Mouse (Mus musculus) adrenal gland, adult 2 months (tissue): ENCODE data around the gene Enpep. TPM values are rescaled to one million over a fixed set of nuclear protein-coding genes. Genes with fewer than 3 reads are reported as not detected.
A peak's percentile ranks its signal among the peaks of the same experiment; 100 is the strongest.

Experiments
- DNase-seq: peaks from one replicate; pipeline ENCODE4 v3.0.0; 2021
- long read RNA-seq: library from polyadenylated mRNA; stranded (forward); transcript quantifications from one replicate; pipeline ENCODE4 v2.0.0, GENCODE M21; 2021
- polyA plus RNA-seq: library from polyadenylated mRNA; depleted of rRNA; stranded (reverse); fragments of >200 nt; gene quantifications from 2 replicates; pipeline ENCODE4 v1.2.3, GENCODE M21; 2012; rRNA removed
- total RNA-seq, 2 experiments: library from RNA; stranded (reverse); gene quantifications; 2 replicates each; pipeline ENCODE4 v1.2.3; 2021

Gene Enpep
- total RNA-seq, result 10 to 100 TPM; 10.6 to 18.2 TPM
- polyA plus RNA-seq, result 1.5 and 1.6 TPM in 2 replicates
- long read RNA-seq, full-length matches to known transcripts, result 11 of 11 reads
- long read RNA-seq, partial matches to known transcripts, result 0 of 11 reads
- long read RNA-seq, other reads (novel, unspliced or antisense), result 0 of 11 reads

DNA sequence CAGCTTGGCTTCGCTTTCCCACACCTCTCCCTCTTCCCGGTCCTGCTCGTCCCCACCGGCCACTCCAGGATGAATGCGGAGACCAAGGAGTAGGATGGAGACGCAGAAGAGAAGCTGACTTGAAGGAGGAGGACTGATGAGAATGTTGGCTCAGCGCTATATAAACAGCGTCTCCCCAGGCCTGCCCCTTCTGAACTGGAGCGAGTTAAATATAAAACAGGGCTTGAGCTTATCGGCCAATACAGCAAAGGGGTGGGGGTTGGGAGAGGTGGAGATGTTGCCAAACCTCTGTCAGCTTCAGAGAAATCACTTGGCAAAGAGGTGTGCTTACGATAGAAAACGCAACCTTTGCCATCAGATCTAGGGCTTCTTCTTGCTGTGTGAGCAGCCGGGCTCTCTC is at the start of gene Enpep:
Gene Enpep, minus strand, starts transcription at position 135 of the 400 bp plus-strand sequence.
- peak; percentile 68 for DNase-seq

- no peak for DNase-seq
Observed at GRCm38 (mm10) chr3:129379109-129379508, 46.6 kb upstream of the Enpep start.

DNA sequence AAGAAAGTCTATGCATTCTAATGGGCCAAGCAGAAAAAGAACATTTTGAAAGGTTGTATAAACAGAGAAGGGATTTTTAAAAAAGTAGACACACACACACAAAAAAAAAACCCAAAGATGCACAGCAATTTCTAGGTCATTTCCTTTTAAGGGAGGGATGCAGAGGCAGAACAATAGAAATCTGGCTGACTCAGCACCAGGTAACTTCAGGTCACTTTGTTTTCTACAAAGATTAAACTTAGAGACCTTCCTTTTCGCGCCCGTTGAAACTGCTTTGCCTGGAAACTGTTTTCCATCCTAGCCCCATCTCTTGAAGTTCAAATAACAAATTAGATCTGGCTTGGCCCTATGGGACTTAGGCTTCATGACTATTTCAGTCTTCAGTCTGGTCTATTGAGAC is 42.6 kb upstream of the Enpep start:
- DNase-seq, result no peak

- no peak for DNase-seq
Observed at GRCm38 (mm10) chr3:129373108-129373507, 40.6 kb upstream of the Enpep start.

- DNase-seq, result no peak
Observed at GRCm38 (mm10) chr3:129369491-129369890, 37.0 kb upstream of the Enpep start.

DNA sequence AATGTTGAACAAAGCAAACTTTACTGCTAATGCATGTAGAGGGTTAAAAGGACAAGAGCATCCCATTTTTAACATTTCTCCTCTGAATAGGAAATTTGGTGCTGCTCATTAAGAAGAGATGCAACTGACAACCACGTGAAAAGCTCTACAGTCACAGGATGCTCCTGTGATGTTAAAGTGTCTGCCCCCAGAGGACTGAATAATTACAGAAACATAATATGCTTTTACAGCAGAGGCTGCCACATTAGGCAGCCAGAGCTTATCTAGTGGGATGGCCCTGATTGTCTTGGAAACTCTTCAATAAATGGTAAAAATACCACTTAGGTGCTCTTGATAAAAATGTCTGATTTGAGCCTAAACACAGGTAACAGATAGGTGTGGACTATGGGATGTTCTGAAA is 33.4 kb upstream of the Enpep start:
- DNase-seq, result no peak

DNA sequence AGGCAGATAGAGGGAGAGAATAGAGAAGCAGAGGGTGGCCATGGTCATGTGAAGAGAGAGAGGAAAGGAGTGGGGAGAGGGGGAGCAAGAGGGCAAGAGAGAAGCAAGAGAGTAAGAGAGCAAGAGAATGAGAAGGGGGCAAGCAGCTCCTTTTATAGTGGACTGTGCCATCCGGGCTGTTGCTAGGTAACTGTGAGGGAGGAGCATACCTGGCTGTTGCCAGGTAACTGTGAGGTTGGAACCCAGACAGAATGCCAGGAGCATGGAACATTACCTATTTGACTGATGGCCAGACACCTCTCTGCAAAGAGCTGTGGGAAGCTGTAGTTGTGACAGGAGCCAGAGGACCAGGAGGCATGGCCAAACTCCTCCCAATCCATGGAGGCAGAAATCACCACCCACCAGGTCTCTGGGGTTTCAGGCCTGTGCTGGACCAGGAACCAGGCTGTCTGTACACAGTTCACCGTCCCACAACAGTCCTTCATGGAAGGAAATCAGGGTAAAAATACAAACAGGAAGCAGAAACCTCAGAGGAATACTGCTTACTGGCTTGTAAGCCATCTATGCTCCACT is 32.4 kb upstream of the Enpep start:
- peak; percentile 6 for DNase-seq

GRCm38 (mm10) chr3:129363426-129363825 is 30.9 kb upstream of the Enpep start:
- DNase-seq, result no peak

GRCm38 (mm10) chr3:129358115-129358514 is 25.6 kb upstream of the Enpep start:
- no peak for DNase-seq

DNA sequence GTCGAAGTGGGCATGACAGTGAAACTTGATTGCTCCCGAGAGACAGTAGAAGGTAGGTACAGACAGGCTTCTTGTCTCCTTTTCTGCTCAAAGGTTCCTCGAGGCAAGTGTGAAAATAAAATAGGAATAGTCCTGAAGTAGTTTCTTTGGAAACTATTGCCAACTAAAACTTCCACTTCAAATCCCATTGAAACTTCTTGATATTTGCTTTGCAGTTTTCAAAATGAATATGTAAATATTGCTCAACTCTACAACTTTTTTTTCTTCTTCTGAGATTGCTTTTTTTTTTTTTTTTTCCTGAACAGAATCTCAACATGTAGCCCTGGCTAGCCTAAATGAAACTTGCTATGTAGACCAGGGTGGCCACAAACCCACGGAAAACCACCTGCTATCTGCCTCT is 21.4 kb upstream of the Enpep start:
- no peak for DNase-seq

DNA sequence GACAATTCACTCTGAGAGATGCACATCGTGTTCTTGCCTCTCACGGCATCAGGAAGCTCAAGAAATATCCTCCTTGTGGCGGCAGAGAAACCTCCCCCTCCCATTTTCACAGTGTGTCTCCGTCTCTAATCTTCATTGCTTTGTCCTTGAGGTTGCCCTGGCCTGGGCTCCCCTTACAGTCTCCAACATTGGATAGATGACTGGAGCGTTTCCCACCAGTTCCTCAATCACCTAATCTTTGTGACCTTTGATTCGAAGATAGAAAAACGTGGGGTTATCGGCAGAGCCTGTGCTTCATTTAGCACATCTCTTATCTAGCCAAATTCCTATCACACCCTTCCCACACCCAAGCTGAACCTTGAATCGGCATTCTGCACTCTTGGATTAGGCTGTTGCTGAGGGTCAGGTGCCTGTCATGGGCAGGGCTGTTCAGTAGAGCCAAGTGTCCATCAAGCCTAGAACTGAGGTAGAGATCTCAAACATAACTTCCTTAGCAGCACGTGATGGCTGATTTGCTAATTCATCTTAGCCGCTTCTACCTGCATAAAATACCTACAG is 18.9 kb upstream of the Enpep start:
- no peak for DNase-seq

DNA sequence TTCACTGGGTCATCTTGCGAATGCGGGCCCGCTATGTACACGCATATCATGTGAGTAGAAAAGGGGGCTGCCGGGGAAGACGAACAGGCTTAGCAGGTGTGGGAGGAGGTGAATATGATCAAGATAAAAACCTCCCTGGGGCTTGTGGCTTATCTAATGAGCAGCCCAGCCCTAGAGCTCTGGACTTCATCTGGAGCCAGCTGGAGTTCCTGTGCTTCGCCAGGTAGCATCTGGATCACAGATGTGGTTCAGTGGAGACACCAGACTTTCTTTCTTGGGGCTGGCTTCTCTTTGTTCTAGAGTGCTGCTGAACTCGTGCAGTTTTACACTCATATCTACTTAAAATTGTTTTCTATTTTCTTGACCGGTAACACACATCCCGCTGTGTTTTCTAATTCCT is 14.8 kb upstream of the Enpep start:
- no peak for DNase-seq

DNA sequence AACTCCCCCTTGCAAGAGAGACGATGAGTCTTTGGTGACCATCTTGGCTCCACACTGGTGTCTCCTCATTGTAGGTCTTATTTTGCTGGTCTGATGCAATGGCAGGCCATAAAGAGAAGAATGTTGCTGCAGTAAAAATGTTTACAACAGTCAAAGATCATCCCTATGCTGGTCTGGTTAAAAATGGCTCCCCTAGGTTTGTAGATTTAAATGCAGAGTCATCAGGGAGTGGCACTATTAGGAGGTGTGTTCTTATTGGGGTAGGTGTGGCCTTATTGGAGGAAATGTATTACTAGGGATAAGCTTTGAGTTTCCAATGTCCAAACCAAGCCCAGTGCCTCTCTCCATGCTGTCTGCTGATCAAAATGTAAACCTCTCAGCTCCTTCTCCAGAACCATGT is 10.2 kb upstream of the Enpep start:
- no peak for DNase-seq

- no peak for DNase-seq
Observed at GRCm38 (mm10) chr3:129341066-129341465, 8.5 kb upstream of the Enpep start.

GRCm38 (mm10) chr3:129338296-129339091 is 6.0 kb upstream of the Enpep start:
- peak; percentile 12 for DNase-seq

GRCm38 (mm10) chr3:129332142-129332541 is 378 bp downstream of the Enpep start:
- peak; percentile 20 for DNase-seq

- no peak for DNase-seq
Observed at GRCm38 (mm10) chr3:129331427-129331826, 1.1 kb downstream of the Enpep start.

GRCm38 (mm10) chr3:129328056-129328455 is 4.5 kb downstream of the Enpep start:
- no peak for DNase-seq

GRCm38 (mm10) chr3:129321585-129321984 is 10.9 kb downstream of the Enpep start:
- no peak for DNase-seq

- DNase-seq, result no peak
Observed at GRCm38 (mm10) chr3:129317032-129317729, 15.3 kb downstream of the Enpep start.

- no peak for DNase-seq
Observed at GRCm38 (mm10) chr3:129313671-129314415, 18.7 kb downstream of the Enpep start.

DNA sequence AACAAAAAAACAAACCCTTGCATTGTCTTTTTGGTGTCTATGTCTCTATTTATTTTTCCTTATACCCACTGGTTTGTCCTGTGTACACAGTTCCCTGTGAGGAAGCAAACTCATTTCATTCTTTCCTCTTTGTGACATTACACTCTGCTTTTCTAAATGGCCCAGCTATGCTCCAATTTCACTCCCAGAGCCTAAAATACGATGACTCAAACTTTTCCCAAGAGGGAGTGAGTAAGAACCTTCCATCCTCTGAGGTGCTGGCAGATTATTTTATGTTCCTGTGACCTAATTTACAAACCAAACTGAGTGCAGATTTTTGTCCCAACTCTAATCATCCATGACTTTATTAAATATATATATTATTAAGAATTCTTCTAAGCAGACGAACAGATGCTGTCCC is 19.3 kb downstream of the Enpep start:
- DNase-seq, result no peak
